Mouse (Mus musculus) lung, postnatal 4 days (tissue): ENCODE measurements around the gene Mt3.
"Not testable (repeated sequence)": the region's sequence is repeated elsewhere in the genome, so short reads cannot be mapped to it uniquely, and the experiment has no call there.

Experiments used
- DNase-seq, 2 experiments: peaks; one replicate each; pipeline ENCODE4 v3.0.0; 2021

Gene Mt3

DNA sequence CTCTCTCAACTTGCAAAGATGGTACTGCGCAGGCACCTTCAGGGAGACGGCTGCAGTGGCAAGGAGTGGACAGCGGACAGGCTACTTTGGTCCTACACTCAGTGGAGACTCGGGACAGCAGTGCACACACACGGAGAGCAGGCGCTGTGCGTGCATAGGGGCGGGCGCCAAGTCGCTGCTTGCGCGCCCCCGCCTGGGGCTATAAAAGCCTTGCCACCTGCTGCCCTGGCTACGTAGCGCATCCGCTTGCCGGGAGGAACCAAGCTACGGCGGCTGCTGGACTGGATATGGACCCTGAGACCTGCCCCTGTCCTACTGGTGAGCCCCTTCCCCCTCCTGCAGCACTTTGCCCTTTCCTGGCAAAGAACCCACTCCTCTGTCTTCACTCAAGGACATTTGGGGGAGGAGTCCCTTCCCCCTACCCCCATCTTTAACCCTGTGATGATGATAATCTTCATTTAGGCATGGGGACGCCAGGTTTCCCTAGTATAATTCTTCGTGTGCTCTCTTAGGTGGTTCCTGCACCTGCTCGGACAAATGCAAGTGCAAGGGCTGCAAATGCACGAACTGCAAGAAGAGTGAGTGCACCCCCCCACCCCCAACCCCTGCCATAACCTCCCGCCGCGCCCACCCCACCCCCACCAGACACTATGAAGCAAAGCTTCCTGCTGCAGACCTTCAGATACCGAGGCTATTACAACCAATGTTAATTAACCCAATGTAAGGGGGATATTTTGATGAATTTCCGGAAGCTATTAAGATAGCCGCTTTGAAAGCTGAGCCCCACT lies at the start of gene Mt3:
TSS of gene Mt3 (plus strand) at position 95 of the 788 bp plus-strand sequence.
- peak; percentile 29 to 49 for DNase-seq

DNA sequence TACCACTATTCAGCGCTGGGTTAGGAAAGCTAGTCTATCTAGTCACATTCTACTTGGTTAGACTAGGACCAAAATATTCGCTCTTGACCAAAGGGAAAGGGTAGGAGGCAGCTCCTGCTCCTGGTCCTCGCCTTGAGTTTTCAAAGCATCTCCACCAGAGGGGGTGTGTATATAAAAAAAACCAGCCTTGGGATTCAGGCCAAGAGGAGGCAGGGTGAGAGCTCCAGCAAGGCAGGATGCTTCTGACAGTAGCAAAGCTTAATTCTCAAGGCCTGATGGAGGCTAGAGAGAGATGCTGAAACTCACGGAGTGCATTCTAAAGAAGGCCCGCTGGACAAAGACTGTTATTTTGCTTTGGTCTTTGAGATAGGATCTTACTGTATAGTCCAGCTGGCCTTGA lies 48.3 kb upstream of the Mt3 start:
- DNase-seq = peak in 1 of 2 experiments; percentile 31

DNA sequence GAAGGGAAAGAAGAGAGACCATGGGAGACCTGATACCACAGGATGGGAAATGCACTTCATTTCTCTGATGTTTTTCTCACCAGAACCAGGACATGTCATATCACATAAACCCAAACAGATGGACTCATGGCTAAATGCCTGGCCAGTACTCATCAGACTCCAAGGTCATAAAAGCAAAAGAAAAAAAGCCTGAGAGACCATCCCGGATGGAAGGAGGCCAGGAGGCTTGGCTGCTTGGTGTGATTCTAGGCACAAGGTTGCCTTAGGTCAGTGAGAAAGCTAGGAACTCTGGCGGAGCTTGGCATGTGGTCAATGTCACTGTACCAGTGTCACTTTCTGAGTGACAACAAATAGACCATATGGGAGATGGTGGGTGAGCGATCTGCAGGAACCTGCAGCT lies 44.5 kb upstream of the Mt3 start:
- peak in 1 of 2 experiments; percentile 31 for DNase-seq

DNA sequence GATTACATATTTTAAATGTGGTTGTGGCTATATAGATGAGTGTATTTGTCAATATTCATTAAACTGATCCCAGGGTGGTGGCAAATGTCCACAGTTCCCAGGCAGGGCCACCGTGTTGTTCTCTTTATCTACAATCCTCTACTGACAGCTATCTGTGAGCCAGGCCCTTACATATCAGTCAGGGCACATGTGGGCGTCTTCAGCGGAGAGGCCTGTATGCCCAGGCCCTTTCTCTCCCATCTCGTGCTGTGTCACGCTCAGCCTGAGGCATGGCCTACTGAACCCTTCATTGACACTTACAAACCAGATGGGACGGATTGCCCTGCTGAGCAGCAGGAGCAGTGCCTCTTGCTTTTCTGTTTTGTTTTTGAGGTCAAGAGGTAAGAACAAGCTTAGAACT lies 43.0 kb upstream of the Mt3 start:
- no peak for DNase-seq

GRCm38 (mm10) chr8:94109835-94110234 lies 42.6 kb upstream of the Mt3 start:
- no peak for DNase-seq

GRCm38 (mm10) chr8:94110526-94111177 lies 41.8 kb upstream of the Mt3 start:
- no peak for DNase-seq

GRCm38 (mm10) chr8:94113435-94113834 lies 39.0 kb upstream of the Mt3 start:
- no peak for DNase-seq

- no peak for DNase-seq
Measured at GRCm38 (mm10) chr8:94113972-94114371, 38.4 kb upstream of the Mt3 start.

- DNase-seq = no peak
Measured at GRCm38 (mm10) chr8:94118776-94119430, 33.5 kb upstream of the Mt3 start.

- DNase-seq = no peak
Measured at GRCm38 (mm10) chr8:94121625-94122024, 30.8 kb upstream of the Mt3 start.

GRCm38 (mm10) chr8:94122711-94123468 lies 29.5 kb upstream of the Mt3 start:
- no peak for DNase-seq

GRCm38 (mm10) chr8:94127711-94128110 lies 24.7 kb upstream of the Mt3 start:
- DNase-seq = no peak

DNA sequence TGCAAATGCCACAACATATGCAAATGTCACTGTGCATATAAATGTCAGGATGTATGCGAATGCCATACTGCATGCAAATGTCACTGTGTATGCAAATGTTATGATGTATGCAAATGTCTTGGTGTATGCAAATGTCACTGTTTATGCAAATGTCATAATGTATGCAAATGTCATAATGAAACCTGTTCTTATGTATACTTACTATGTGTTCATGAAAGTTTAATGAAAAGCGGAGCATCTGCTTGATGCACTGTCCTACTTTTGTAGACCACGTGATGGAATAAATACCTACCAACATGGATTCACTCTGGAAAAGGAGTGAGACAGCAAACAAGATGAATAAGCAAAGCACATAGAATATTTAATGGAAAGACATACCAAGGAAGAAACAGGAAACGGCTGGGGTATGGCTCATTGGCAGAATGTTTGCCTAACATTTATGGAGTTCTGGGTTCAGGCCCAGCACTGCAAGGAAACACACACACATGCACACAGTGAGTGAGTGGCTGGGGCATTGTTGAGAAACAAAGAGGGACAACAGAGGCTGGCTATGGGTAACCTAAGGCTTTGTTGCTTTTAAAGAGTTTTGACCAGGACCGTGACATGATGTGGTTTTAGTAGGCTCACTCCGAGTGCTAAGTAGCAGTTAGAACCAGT lies 23.1 kb upstream of the Mt3 start:
- DNase-seq = no peak

- no peak for DNase-seq
Measured at GRCm38 (mm10) chr8:94130126-94130525, 22.3 kb upstream of the Mt3 start.

DNA sequence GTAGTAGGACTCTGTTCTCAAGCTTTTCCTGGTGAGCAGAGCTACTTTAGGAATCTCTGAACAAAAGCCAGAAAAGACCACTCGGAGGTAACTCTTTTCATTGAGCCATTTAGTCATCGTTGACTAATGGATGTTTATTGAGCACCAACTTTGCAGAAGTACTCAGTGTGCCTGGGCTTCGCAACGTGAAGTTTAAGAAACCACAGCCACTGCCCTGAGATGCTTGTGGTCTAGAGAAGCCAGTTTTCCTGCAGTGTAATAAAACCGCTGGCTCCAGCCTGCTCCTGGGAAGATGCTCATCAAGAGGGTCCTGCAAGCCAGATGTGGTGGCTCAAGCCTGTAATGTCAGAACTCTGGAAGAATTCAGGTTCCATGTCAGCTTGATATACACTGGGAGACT lies 20.3 kb upstream of the Mt3 start:
- no peak for DNase-seq

DNA sequence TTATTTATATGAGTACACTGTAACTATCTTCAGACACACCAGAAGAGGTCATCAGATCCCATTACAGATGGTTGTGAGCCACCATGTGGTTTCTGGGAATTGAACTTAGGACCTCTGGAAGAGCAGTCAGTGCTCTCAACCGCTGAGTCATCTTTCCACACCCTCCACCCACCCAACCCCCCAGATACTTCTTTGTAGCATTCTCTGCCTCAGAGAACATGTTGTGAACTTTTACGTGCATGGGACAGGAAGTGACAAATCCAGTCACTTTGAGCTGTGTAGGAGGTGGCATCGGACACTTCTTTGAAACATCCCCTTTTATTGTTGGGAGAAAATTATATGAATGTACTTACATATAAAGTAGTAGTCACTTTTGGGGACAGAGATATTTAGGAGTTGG lies 17.8 kb upstream of the Mt3 start:
- not testable (repeated sequence) for DNase-seq

DNA sequence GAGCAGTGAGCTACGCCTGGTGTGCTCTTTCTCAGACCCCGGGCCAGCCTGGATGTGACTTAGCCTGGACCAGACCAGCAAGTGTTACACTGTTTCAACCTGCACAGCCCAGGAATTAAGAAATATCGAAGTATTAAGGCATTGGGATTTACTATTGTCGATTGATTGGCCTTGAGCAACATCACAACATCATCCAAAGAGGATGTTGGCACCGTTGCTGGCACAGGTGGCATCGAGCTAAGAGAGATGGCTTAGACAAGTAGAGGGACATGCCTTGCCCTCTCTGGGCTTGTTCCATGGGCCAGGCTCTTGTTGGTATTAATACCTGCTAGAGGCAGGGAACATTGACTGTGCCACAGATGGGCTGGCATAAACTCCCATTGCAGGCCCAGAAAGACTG lies 16.9 kb upstream of the Mt3 start:
- no peak for DNase-seq

- DNase-seq = no peak
Measured at GRCm38 (mm10) chr8:94136192-94136591, 16.2 kb upstream of the Mt3 start.

DNA sequence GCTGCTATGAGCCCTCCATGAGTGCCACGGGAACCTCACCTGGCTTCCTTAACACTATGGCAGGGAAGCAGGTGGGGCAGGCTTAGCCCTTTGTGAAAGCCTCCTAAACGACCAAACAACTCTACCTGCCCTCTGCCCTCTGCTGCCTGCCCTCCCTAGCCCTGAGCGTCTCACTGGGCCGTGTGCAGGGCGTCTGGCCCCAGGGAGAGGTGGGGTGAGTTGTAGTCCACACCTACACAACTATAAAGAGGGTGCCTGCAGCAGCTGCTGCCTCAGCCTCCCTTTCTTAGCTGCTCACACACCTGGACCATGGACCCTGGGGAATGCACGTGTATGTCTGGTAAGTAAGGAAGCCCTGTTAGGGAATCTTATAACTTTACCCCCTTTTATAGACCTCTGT lies 15.5 kb upstream of the Mt3 start, which contains the start of gene Mt4:
TSS of gene Mt4 (plus strand) at position 265 of the 400 bp plus-strand sequence.
- DNase-seq = no peak

GRCm38 (mm10) chr8:94140266-94140795 lies 12.1 kb upstream of the Mt3 start:
- no peak for DNase-seq

- DNase-seq = no peak
Measured at GRCm38 (mm10) chr8:94148236-94148635, 4.2 kb upstream of the Mt3 start.

DNA sequence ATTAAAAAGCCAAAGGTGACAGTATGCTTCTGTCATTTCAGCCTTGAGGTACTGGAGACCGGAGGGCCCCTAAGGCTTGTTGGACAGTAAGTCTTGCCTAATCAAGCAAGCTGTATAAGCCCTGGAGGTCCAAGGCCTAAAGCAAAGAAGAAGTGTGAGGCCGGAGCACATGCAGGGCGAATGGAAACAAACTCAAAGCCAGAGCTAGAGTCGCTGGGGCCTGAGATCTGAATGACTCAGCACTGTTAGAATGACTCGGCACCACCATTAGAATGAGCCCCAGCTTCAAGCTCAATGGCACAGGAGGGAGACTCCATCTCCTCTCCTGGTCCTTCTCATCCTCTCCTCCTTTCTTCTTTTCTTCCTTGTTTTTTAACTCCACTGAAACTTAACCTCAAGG lies 1.5 kb upstream of the Mt3 start:
- no peak for DNase-seq
